Mouse (Mus musculus): ENCODE data around the gene Prune2. TPM values are rescaled to one million over a fixed set of nuclear protein-coding genes. Genes with fewer than 3 reads are reported as not detected.
"Not testable (repeated sequence)": the region's sequence is repeated elsewhere in the genome, so short reads cannot be mapped to it uniquely, and the experiment has no call there.

Gene Prune2
- polyA plus RNA-seq, 1 experiment = 17.0 TPM

GRCm38 (mm10) chr19:17163511-17163953 is 207.6 kb downstream of the Prune2 start:
- Histone ChIP-seq H3K79me3 (ENCODE audit: low read depth) (no peaks in the 10 kb centered on the region), H3K27me3 (ENCODE audit: control insufficient read depth, insufficient read depth, insufficient read length) (no peaks in the 10 kb centered on the region), H3K36me3 (ENCODE audit: control insufficient read depth, insufficient read depth) (peaks cover 12% of the 10 kb centered on the region), H3K4me3 (ENCODE audit: insufficient read depth, poor library complexity, severe bottlenecking) (no peak overlapping the region), H3K79me2 (ENCODE audit: control insufficient read depth, insufficient read depth) (no peaks in the 10 kb centered on the region), H3ac (ENCODE audit: control insufficient read depth, insufficient read length, low read depth) (no peak overlapping the region)
- no peak for TF ChIP-seq MYOD1 (IDR thresholded peaks at IDR 0.05; ENCODE audit: control insufficient read depth, insufficient read length, low read depth)
- TF ChIP-seq FOSL1 (IDR thresholded peaks at IDR 0.05; ENCODE audit: insufficient read depth, low read length, poor library complexity, severe bottlenecking) = no peak

GRCm38 (mm10) chr19:17166288-17166687 is 210.4 kb downstream of the Prune2 start:
- TF ChIP-seq FOSL1 (IDR thresholded peaks at IDR 0.05; ENCODE audit: insufficient read depth, low read length, poor library complexity, severe bottlenecking) (no peak), USF1 (IDR thresholded peaks at IDR 0.05; ENCODE audit: low read depth) (no peak), MYOD1 (IDR thresholded peaks at IDR 0.05; ENCODE audit: control insufficient read depth, insufficient read length, low read depth) (no peak), CTCF (IDR thresholded peaks at IDR 0.05; ENCODE audit: control insufficient read depth, insufficient read depth, insufficient read length) (no peak), MAX (IDR thresholded peaks at IDR 0.05) (no peak), CEBPB (IDR thresholded peaks at IDR 0.05; ENCODE audit: low read depth) (no peak), MYOG (IDR thresholded peaks at IDR 0.05; ENCODE audit: control insufficient read depth, extremely low read depth, insufficient read length) (no peak)
- no peak overlapping the region for H3K4me3 ChIP-seq (ENCODE audit: insufficient read depth, poor library complexity, severe bottlenecking)
- H3K79me3 ChIP-seq (ENCODE audit: low read depth) = no peaks in the 10 kb centered on the region
- no peak overlapping the region for H3ac ChIP-seq (ENCODE audit: control insufficient read depth, insufficient read length, low read depth)
- H3K79me2 ChIP-seq (ENCODE audit: control insufficient read depth, insufficient read depth) = no peaks in the 10 kb centered on the region
- H3K27me3 ChIP-seq (ENCODE audit: control insufficient read depth, insufficient read depth, insufficient read length) = no peaks in the 10 kb centered on the region
- peaks cover 23% of the 10 kb centered on the region for H3K36me3 ChIP-seq (ENCODE audit: control insufficient read depth, insufficient read depth)

GRCm38 (mm10) chr19:17168186-17168585 is 212.3 kb downstream of the Prune2 start:
- H3K36me3 ChIP-seq (ENCODE audit: control insufficient read depth, insufficient read depth) = peaks cover 38% of the 10 kb centered on the region
- no peak for TF ChIP-seq CEBPB (IDR thresholded peaks at IDR 0.05; ENCODE audit: low read depth)
- no peak for TF ChIP-seq USF1 (IDR thresholded peaks at IDR 0.05; ENCODE audit: low read depth)
- no peak for TF ChIP-seq FOSL1 (IDR thresholded peaks at IDR 0.05; ENCODE audit: insufficient read depth, low read length, poor library complexity, severe bottlenecking)
- TF ChIP-seq MYOG (IDR thresholded peaks at IDR 0.05; ENCODE audit: control insufficient read depth, extremely low read depth, insufficient read length) = no peak
- no peak for TF ChIP-seq MYOD1 (IDR thresholded peaks at IDR 0.05; ENCODE audit: control insufficient read depth, insufficient read length, low read depth)
- no peak for TF ChIP-seq CTCF (IDR thresholded peaks at IDR 0.05; ENCODE audit: control insufficient read depth, insufficient read depth, insufficient read length)
- no peak for TF ChIP-seq MAX (IDR thresholded peaks at IDR 0.05)
- H3ac ChIP-seq (ENCODE audit: control insufficient read depth, insufficient read length, low read depth) = no peak overlapping the region
- no peak overlapping the region for H3K4me3 ChIP-seq (ENCODE audit: insufficient read depth, poor library complexity, severe bottlenecking)
- H3K79me3 ChIP-seq (ENCODE audit: low read depth) = no peaks in the 10 kb centered on the region
- no peaks in the 10 kb centered on the region for H3K79me2 ChIP-seq (ENCODE audit: control insufficient read depth, insufficient read depth)
- no peaks in the 10 kb centered on the region for H3K27me3 ChIP-seq (ENCODE audit: control insufficient read depth, insufficient read depth, insufficient read length)

- Histone ChIP-seq H3K79me2 (ENCODE audit: control insufficient read depth, insufficient read depth) (no peaks in the 10 kb centered on the region), H3K79me3 (ENCODE audit: low read depth) (no peaks in the 10 kb centered on the region), H3K27me3 (ENCODE audit: control insufficient read depth, insufficient read depth, insufficient read length) (no peaks in the 10 kb centered on the region), H3K36me3 (ENCODE audit: control insufficient read depth, insufficient read depth) (peaks cover 38% of the 10 kb centered on the region), H3K4me3 (ENCODE audit: insufficient read depth, poor library complexity, severe bottlenecking) (no peak overlapping the region), H3ac (ENCODE audit: control insufficient read depth, insufficient read length, low read depth) (no peak overlapping the region)
- TF ChIP-seq MAX (IDR thresholded peaks at IDR 0.05) (no peak), CTCF (IDR thresholded peaks at IDR 0.05; ENCODE audit: control insufficient read depth, insufficient read depth, insufficient read length) (no peak), CEBPB (IDR thresholded peaks at IDR 0.05; ENCODE audit: low read depth) (no peak), FOSL1 (IDR thresholded peaks at IDR 0.05; ENCODE audit: insufficient read depth, low read length, poor library complexity, severe bottlenecking) (no peak), MYOD1 (IDR thresholded peaks at IDR 0.05; ENCODE audit: control insufficient read depth, insufficient read length, low read depth) (no peak)
Measured at GRCm38 (mm10) chr19:17169746-17170145, 213.8 kb downstream of the Prune2 start.

- not testable (repeated sequence) for H3K27me3 ChIP-seq (ENCODE audit: control insufficient read depth, insufficient read depth, insufficient read length); H3K79me2 ChIP-seq (ENCODE audit: control insufficient read depth, insufficient read depth); H3ac ChIP-seq (ENCODE audit: control insufficient read depth, insufficient read length, low read depth); H3K4me3 ChIP-seq (ENCODE audit: insufficient read depth, poor library complexity, severe bottlenecking); H3K79me3 ChIP-seq (ENCODE audit: low read depth)
- H3K36me3 ChIP-seq (ENCODE audit: control insufficient read depth, insufficient read depth) = peaks cover 66% of the 10 kb centered on the region
Measured at GRCm38 (mm10) chr19:17174501-17174900, 218.6 kb downstream of the Prune2 start.

GRCm38 (mm10) chr19:17180506-17180905 is 224.6 kb downstream of the Prune2 start:
- H3K27me3 ChIP-seq (ENCODE audit: control insufficient read depth, insufficient read depth, insufficient read length) = no peaks in the 10 kb centered on the region
- H3K36me3 ChIP-seq (ENCODE audit: control insufficient read depth, insufficient read depth) = peaks cover 85% of the 10 kb centered on the region
- H3K79me2 ChIP-seq (ENCODE audit: control insufficient read depth, insufficient read depth) = no peaks in the 10 kb centered on the region
- no peak overlapping the region for H3ac ChIP-seq (ENCODE audit: control insufficient read depth, insufficient read length, low read depth)
- no peaks in the 10 kb centered on the region for H3K79me3 ChIP-seq (ENCODE audit: low read depth)
- no peak overlapping the region for H3K4me3 ChIP-seq (ENCODE audit: insufficient read depth, poor library complexity, severe bottlenecking)
- no peak for TF ChIP-seq CEBPB (IDR thresholded peaks at IDR 0.05; ENCODE audit: low read depth)
